In the genomic region with DNA sequence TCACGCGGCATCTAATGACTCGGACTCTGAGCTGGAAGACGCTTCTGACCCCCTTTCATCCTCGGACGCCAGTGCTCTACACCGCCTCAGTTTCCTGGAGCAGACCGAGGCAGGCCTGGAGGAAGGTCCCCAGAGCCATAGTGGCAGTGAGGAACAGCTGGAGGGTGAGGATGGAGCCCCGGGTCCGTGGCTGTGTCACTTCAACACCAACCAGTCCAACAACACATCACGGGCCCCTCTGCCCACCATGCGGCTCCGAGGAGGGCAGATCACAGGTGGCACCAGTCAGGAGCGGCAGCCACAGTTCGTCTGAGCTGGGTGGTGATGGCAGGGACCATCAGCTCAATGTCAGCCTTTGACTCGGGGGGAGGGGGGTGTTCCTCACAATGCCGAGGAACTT, we compare ENCODE assay signal across 28 mouse cellular contexts. TPM values are rescaled to one million over a fixed set of nuclear protein-coding genes. Genes with fewer than 3 reads are reported as not detected.
DNase-seq lines count a peak whose midpoint lies in the region; ATAC-seq and TF ChIP-seq lines count a peak whose summit lies in the region.
"Had no signal": no experiment of that assay in that cellular context is flagged by ENCODE, and none has a peak within 500 bp of the region (broad histone marks: within the 10 kb centered on the region; RNA-seq: fewer than 3 reads in every experiment).

No protein-coding gene starts in this region.

- H3K9me3 ChIP-seq in liver, embryonic 12.5 days (replicated peaks) = no peaks in the 10 kb centered on the region
- no peaks in the 10 kb centered on the region for H3K9me3 ChIP-seq in liver, embryonic 11.5 days (ENCODE audit: control insufficient read depth, low read length)
- H3K9me3 ChIP-seq in E14TG2a.4 (ENCODE audit: low read length) = no peaks in the 10 kb centered on the region
- no peaks in the 10 kb centered on the region for H3K9me3 ChIP-seq in hindbrain, embryonic 12.5 days (replicated peaks)
- H3K9me3 ChIP-seq: forebrain, embryonic 10.5 days; G1E; heart, embryonic 15.5 days; limb, embryonic 10.5 days; limb, embryonic 15.5 days; midbrain, embryonic 13.5 days; neural tube, embryonic 15.5 days had no signal

- no peak for TF ChIP-seq POLR2A in heart, adult 2 months (IDR thresholded peaks at IDR 0.05; ENCODE audit: insufficient read depth, low read depth, low read length)

- peaks cover 21% of the 10 kb centered on the region for H3K4me1 ChIP-seq in heart, adult 2 months (ENCODE audit: control insufficient read depth, insufficient read depth, low read length)
- peaks cover 73% of the 10 kb centered on the region for H3K4me1 ChIP-seq in liver, embryonic 12.5 days
- H3K4me1 ChIP-seq in liver, embryonic 11.5 days (replicated peaks; ENCODE audit: control insufficient read depth, insufficient read depth, low read length) = peaks cover 37% of the 10 kb centered on the region
- H3K4me1 ChIP-seq in E14TG2a.4 (replicated peaks; ENCODE audit: low read depth, low read length) = peaks cover 94% of the 10 kb centered on the region
- H3K4me1 ChIP-seq in hindbrain, embryonic 12.5 days = 0 out of 2 replicates have a peak, but pooled peaks cover 3% of the 10 kb centered on the region
- H3K4me1 ChIP-seq: midbrain, embryonic 13.5 days had no signal

- no peaks in the 10 kb centered on the region for H3K36me3 ChIP-seq in heart, adult 2 months (ENCODE audit: control insufficient read depth, insufficient read depth, low read length)
- H3K36me3 ChIP-seq in liver, embryonic 12.5 days = peaks cover 76% of the 10 kb centered on the region
- peaks cover 30% of the 10 kb centered on the region for H3K36me3 ChIP-seq in liver, embryonic 11.5 days (ENCODE audit: control insufficient read depth, insufficient read depth, low read length)
- peaks cover 58% of the 10 kb centered on the region for H3K36me3 ChIP-seq in E14TG2a.4 (ENCODE audit: insufficient read depth, low read length)
- peaks cover 14% of the 10 kb centered on the region for H3K36me3 ChIP-seq in hindbrain, embryonic 12.5 days

- no peak overlapping the region for H3K27ac ChIP-seq in heart, adult 2 months
- H3K27ac ChIP-seq in liver, embryonic 12.5 days = 0 out of 2 replicates have a peak overlapping the region, but pooled peaks have one; percentile 74
- no peak overlapping the region for H3K27ac ChIP-seq in liver, embryonic 11.5 days (ENCODE audit: low read depth, low read length)
- H3K27ac ChIP-seq in hindbrain, embryonic 12.5 days = no peak overlapping the region
- H3K27ac ChIP-seq: forebrain, embryonic 10.5 days; heart, embryonic 15.5 days; limb, embryonic 10.5 days; limb, embryonic 15.5 days; midbrain, embryonic 13.5 days; neural tube, embryonic 15.5 days; stomach, postnatal 0 days had no signal

- TF ChIP-seq CTCF in heart, adult 2 months (IDR thresholded peaks at IDR 0.05) = no peak
- TF ChIP-seq CTCF in E14TG2a.4 (conservative IDR thresholded peaks at IDR 0.05; ENCODE audit: low read length) = no peak

- 88% methylated on average over 17 of the region's 17 CpGs for WGBS in heart, adult 2 months
- WGBS in liver, embryonic 12.5 days (ENCODE audit: insufficient replicate concordance) = 83% methylated on average over 17 of the region's 17 CpGs
- 87% methylated on average over 17 of the region's 17 CpGs for WGBS in liver, embryonic 11.5 days
- WGBS in hindbrain, embryonic 12.5 days = 86% methylated on average over 17 of the region's 17 CpGs

- peak; percentile 91 for DNase-seq in heart, adult 11 months
- no peak for DNase-seq in heart, adult 2 months
- no peak for DNase-seq in liver, embryonic 11.5 days (ENCODE audit: low spot score)
- no peak for DNase-seq in B cell, adult 2 months
- DNase-seq: adrenal gland, adult 8-10 months; cerebellum, adult 8-10 months; cerebellum, postnatal 25 days; gastrocnemius, postnatal 14 days; kidney, adult 9 months; kidney, postnatal 10 days; layer of hippocampus, adult 9-11 months; liver, postnatal 0 days; lung, postnatal 36 days; right cerebral cortex, postnatal 25 days; thymus, adult 18-20 months; thymus, postnatal 25 days had no signal

- H3K27me3 ChIP-seq in heart, adult 2 months (ENCODE audit: control insufficient read depth, insufficient read depth, low read length) = no peaks in the 10 kb centered on the region
- no peaks in the 10 kb centered on the region for H3K27me3 ChIP-seq in liver, embryonic 12.5 days (replicated peaks)
- no peaks in the 10 kb centered on the region for H3K27me3 ChIP-seq in liver, embryonic 11.5 days (replicated peaks; ENCODE audit: control insufficient read depth, insufficient read depth, low read length)
- H3K27me3 ChIP-seq in E14TG2a.4 (ENCODE audit: insufficient read depth, low read length) = no peaks in the 10 kb centered on the region
- no peaks in the 10 kb centered on the region for H3K27me3 ChIP-seq in hindbrain, embryonic 12.5 days
- H3K27me3 ChIP-seq: heart, embryonic 15.5 days; limb, embryonic 15.5 days; midbrain, embryonic 13.5 days; neural tube, embryonic 15.5 days had no signal

- H3K79me2 ChIP-seq in heart, adult 2 months (replicated peaks; ENCODE audit: control insufficient read depth, insufficient read depth, low read length) = no peaks in the 10 kb centered on the region

- no peak for TF ChIP-seq EP300 in heart, adult 2 months (IDR thresholded peaks at IDR 0.05; ENCODE audit: insufficient read depth, low read depth, low read length)

- no peak overlapping the region for H3K4me3 ChIP-seq in heart, adult 2 months
- no peak overlapping the region for H3K4me3 ChIP-seq in liver, embryonic 12.5 days
- no peak overlapping the region for H3K4me3 ChIP-seq in liver, embryonic 11.5 days (ENCODE audit: low read depth, low read length)
- peak overlapping the region; percentile 39 for H3K4me3 ChIP-seq in E14TG2a.4 (replicated peaks; ENCODE audit: low read length)
- no peak overlapping the region for H3K4me3 ChIP-seq in hindbrain, embryonic 12.5 days
- H3K4me3 ChIP-seq: forebrain, embryonic 10.5 days; heart, embryonic 15.5 days; limb, embryonic 10.5 days; limb, embryonic 15.5 days; midbrain, embryonic 13.5 days; neural tube, embryonic 15.5 days had no signal

- H3K9ac ChIP-seq in heart, adult 2 months (ENCODE audit: low read depth, low read length) = no peak overlapping the region
- no peak overlapping the region for H3K9ac ChIP-seq in liver, embryonic 12.5 days
- no peak overlapping the region for H3K9ac ChIP-seq in liver, embryonic 11.5 days (ENCODE audit: low read depth, low read length)
- H3K9ac ChIP-seq in hindbrain, embryonic 12.5 days = peak overlapping the region; percentile 27; the same call in 1 of the 2 replicates
- H3K9ac ChIP-seq: heart, embryonic 15.5 days; limb, embryonic 15.5 days; liver, postnatal 0 days; midbrain, embryonic 13.5 days; neural tube, embryonic 15.5 days had no signal

- no peak overlapping the region for H3K4me2 ChIP-seq in liver, embryonic 12.5 days
- H3K4me2 ChIP-seq in liver, embryonic 11.5 days = no peak overlapping the region
- no peak overlapping the region for H3K4me2 ChIP-seq in hindbrain, embryonic 12.5 days (replicated peaks)
- H3K4me2 ChIP-seq: heart, embryonic 15.5 days; limb, embryonic 15.5 days; midbrain, embryonic 13.5 days; neural tube, embryonic 15.5 days had no signal

- no peak for ATAC-seq in liver, embryonic 12.5 days
- ATAC-seq in liver, embryonic 11.5 days (replicated peaks; ENCODE audit: low FRiP score) = no peak
- no peak for ATAC-seq in hindbrain, embryonic 12.5 days (ENCODE audit: low FRiP score)
- ATAC-seq: intestine, embryonic 16.5 days; liver, postnatal 0 days; midbrain, embryonic 13.5 days had no signal

- intact Hi-C loops in heart, adult 2 months (cut with DNase I) = no loop called here

RNA-seq across cellular contexts. Expression of a gene that starts 8.9 kb away (rescaled TPM):
- total RNA-seq in heart, adult 2 months (2021) = 10 to 100 TPM; 78.3 to 89.8 TPM
- polyA plus RNA-seq in heart, adult 2 months (2012; rRNA removed) = 182 and 194 TPM in 2 replicates
- polyA plus RNA-seq in liver, embryonic 12.5 days (2016; fragmentation: Nextera tagmentation; extraction: Ambion mirVana) = 142 and 147 TPM in 2 replicates
- 239 and 256 TPM in 2 replicates for polyA plus RNA-seq in liver, embryonic 11.5 days (2014; fragmentation: Nextera tagmentation; extraction: Ambion mirVana)
- polyA plus RNA-seq in hindbrain, embryonic 12.5 days (2016; fragmentation: Nextera tagmentation; extraction: Ambion mirVana) = 163 and 171 TPM in 2 replicates

RNA-seq across cellular contexts. Expression of a gene that starts 14.3 kb away (rescaled TPM):
- total RNA-seq in heart, adult 2 months (2021) = 1 to 10 TPM; 3.5 to 5.1 TPM
- polyA plus RNA-seq in heart, adult 2 months (2012; rRNA removed) = 8.9 and 16.6 TPM in 2 replicates
- polyA plus RNA-seq in liver, embryonic 12.5 days (2016; fragmentation: Nextera tagmentation; extraction: Ambion mirVana) = 22.3 and 22.8 TPM in 2 replicates
- polyA plus RNA-seq in liver, embryonic 11.5 days (2014; fragmentation: Nextera tagmentation; extraction: Ambion mirVana) = 29.0 and 29.4 TPM in 2 replicates
- 8.7 and 8.9 TPM in 2 replicates for polyA plus RNA-seq in hindbrain, embryonic 12.5 days (2016; fragmentation: Nextera tagmentation; extraction: Ambion mirVana)

RNA-seq across cellular contexts. Expression of a gene that starts 16.2 kb away (rescaled TPM):
- total RNA-seq in heart, adult 2 months (2021) = 1,000 to 10,000 TPM in 1 of 2 experiments, 100 to 1,000 TPM in 1; 832 to 1,055 TPM
- polyA plus RNA-seq in heart, adult 2 months (2012; rRNA removed) = 860 and 993 TPM in 2 replicates
- 682 and 685 TPM in 2 replicates for polyA plus RNA-seq in liver, embryonic 12.5 days (2016; fragmentation: Nextera tagmentation; extraction: Ambion mirVana)
- 761 and 762 TPM in 2 replicates for polyA plus RNA-seq in liver, embryonic 11.5 days (2014; fragmentation: Nextera tagmentation; extraction: Ambion mirVana)
- 449 and 484 TPM in 2 replicates for polyA plus RNA-seq in hindbrain, embryonic 12.5 days (2016; fragmentation: Nextera tagmentation; extraction: Ambion mirVana)

RNA-seq across cellular contexts. Expression of a gene that starts 34.4 kb away (rescaled TPM):
- 1 to 10 TPM; 6.6 to 8.0 TPM for total RNA-seq in heart, adult 2 months (2021)
- polyA plus RNA-seq in heart, adult 2 months (2012; rRNA removed) = 9.2 and 10.8 TPM in 2 replicates
- polyA plus RNA-seq in liver, embryonic 12.5 days (2016; fragmentation: Nextera tagmentation; extraction: Ambion mirVana) = 10.5 and 12.1 TPM in 2 replicates
- polyA plus RNA-seq in liver, embryonic 11.5 days (2014; fragmentation: Nextera tagmentation; extraction: Ambion mirVana) = 7.7 and 8.6 TPM in 2 replicates
- polyA plus RNA-seq in hindbrain, embryonic 12.5 days (2016; fragmentation: Nextera tagmentation; extraction: Ambion mirVana) = 6.9 and 7.7 TPM in 2 replicates

RNA-seq across cellular contexts. Expression of a gene that starts 42.4 kb away (rescaled TPM):
- 10 to 100 TPM; 30.2 to 39.3 TPM for total RNA-seq in heart, adult 2 months (2021)
- polyA plus RNA-seq in heart, adult 2 months (2012; rRNA removed) = 52.5 and 60.7 TPM in 2 replicates
- polyA plus RNA-seq in liver, embryonic 12.5 days (2016; fragmentation: Nextera tagmentation; extraction: Ambion mirVana) = 68.2 and 75.4 TPM in 2 replicates
- polyA plus RNA-seq in liver, embryonic 11.5 days (2014; fragmentation: Nextera tagmentation; extraction: Ambion mirVana) = 115 and 124 TPM in 2 replicates
- 178 and 204 TPM in 2 replicates for polyA plus RNA-seq in hindbrain, embryonic 12.5 days (2016; fragmentation: Nextera tagmentation; extraction: Ambion mirVana)
